Mouse (Mus musculus) CD4-positive, CD25-positive, alpha-beta regulatory T cell, adult 4 months (primary cell): ENCODE results near the gene Cmc1. TPM values are rescaled to one million over a fixed set of nuclear protein-coding genes. Genes with fewer than 3 reads are reported as not detected.

Source experiments
- ATAC-seq: one replicate; pipeline ENCODE4 v1.8.0; 2017
- polyA plus RNA-seq, 2 experiments: library from polyadenylated mRNA; unstranded; fragments of 100-300 nt; shearing (Covaris generic); gene quantifications; one replicate each; pipeline ENCODE4 v1.2.1; 2017

Cmc1 gene
- polyA plus RNA-seq, 2 experiments from 2014 or later = 81.0 to 83.6 TPM

DNA sequence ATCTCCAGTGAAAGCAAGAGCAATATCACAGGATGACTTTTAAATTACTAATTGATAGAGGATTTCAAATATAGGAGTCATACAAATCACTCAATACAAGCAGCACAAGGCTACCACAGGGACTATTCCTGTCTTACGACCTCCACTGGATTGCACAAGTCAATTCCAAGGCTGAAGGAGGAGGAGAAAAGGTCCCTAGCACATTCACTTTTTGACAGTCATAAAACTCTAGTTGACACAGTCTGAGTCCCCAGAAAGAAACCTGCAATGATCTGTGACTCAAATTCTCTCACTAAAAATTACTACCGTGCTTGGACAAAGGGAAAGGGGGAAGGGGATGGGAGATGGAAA lies 39.6 kb downstream of the Cmc1 start:
- ATAC-seq = no peak

DNA sequence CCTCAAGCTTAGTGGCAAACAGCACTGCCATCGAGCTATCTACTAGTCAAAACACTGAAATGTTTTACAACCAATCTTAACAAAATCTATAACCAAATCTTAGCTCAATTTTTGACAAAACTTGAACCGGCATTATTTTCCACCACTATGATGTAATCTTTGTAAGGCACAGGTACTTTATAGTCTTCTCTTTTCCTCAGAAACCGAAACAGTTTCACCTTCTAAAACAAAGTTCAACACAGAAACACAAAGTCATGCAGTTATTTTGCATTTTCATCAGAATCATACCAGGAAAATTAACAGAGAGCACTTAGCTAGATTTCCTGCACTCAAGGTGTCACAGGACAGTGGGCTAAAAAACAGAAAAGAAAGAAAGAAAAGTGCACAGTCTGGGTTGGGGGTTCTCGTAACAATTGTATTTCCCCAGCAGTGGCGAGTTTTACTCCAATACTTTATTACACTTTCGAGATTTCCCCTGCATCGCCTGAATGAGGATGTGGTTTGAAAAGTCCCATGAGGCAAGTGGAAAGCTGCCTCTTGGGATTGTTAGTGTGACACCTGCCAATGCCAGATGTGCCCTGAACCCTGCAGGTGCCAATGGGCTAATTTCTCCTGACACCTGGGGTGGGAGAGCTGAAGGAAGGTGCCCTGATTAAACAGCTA lies 40.1 kb downstream of the Cmc1 start:
- peak; percentile 64 for ATAC-seq

DNA sequence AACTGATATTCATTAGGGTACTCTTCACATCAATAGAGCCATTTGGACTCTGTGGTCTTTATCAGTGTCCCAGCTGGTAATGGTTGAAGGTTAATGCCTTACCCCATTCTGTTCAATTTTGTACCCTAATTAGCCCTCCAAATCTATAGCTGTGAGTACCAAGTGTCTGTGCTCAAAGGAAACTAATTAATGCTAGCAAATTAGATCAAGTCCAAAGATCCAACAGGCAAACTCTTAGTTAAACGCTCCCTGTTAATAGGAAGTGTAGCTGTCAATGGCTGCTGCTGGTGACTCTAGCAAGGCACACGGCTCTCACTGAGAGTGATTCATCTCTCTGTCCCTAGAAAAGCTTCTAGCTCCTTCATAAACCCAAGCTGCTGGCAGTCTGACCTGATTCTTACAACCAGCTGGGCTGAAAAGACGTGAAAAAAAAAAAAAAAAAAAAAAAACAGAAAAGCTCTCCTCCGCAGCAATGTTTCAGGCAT lies 41.4 kb downstream of the Cmc1 start:
- ATAC-seq = no peak

DNA sequence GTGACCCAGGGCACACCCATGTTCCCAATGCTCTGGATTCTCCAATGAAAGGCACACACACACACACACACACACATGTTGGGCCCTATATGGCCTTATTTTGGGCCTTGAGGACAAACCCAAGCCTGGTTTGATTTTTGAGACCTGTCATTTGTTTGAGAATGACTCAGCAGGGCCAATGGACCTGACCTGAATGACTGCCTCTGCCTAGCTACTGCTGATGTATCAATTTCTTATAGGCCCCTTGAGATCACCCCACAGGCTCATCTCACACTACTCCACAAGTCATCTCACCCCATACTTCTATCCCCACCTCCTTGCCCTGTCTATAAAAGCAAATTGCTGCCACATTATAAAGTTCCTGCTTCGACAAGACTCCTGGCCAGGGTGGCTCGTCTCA lies 48.2 kb downstream of the Cmc1 start:
- ATAC-seq = no peak

DNA sequence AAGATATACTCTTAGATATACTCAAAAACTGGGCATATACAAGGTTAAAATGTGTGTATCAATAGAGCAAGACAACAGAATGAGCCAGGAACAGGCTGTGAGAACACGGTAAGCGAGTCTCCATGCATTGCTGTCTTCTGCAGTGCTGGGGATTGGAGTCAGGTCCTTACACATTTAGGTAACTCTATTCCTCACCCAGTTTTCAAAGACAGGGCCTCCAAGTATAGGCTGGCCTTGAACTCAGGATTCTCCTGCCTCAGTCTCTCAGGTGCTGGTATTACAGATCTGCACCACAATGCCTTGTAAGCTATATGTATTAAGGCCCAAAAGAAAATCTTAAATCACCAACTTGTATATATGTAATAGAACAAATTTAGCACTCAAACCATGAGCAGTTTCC lies 49.5 kb downstream of the Cmc1 start:
- no peak for ATAC-seq

DNA sequence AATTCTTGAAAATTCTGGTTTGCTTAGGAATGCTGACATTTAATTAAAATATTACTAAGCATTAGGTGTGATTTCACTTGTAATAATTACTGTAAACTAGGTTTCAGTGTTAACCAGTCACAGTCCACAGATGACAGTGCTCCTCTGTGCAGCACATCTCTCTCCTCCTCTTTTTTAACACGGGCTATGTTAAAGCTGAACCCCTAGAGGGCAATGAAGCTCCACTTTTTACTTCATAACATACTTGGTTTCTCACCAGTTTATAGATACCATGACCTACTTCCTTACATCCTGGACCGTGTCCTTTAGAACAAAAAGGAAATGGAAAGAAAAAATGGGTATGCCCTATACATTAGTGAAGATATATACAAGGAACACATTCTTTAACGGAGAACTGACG lies 50.6 kb downstream of the Cmc1 start:
- ATAC-seq = peak; percentile 82

DNA sequence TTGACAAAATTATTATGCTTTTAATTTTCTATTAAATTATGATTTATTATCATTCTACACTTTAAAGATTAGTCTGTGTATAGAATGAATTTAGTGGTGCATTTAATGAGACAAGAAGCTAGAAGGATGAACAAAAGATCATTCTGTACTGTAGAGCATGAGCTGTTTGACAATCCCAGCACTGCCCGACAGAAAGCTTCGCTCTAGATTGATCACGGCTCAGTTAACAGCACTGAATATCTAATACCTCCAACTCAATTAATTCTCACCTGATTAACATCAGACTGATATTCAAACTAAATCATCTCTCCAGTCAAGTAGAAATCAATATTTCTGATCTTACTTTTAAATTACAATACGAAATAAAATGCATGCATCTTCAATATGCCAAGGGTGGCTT lies 66.1 kb downstream of the Cmc1 start:
- no peak for ATAC-seq

DNA sequence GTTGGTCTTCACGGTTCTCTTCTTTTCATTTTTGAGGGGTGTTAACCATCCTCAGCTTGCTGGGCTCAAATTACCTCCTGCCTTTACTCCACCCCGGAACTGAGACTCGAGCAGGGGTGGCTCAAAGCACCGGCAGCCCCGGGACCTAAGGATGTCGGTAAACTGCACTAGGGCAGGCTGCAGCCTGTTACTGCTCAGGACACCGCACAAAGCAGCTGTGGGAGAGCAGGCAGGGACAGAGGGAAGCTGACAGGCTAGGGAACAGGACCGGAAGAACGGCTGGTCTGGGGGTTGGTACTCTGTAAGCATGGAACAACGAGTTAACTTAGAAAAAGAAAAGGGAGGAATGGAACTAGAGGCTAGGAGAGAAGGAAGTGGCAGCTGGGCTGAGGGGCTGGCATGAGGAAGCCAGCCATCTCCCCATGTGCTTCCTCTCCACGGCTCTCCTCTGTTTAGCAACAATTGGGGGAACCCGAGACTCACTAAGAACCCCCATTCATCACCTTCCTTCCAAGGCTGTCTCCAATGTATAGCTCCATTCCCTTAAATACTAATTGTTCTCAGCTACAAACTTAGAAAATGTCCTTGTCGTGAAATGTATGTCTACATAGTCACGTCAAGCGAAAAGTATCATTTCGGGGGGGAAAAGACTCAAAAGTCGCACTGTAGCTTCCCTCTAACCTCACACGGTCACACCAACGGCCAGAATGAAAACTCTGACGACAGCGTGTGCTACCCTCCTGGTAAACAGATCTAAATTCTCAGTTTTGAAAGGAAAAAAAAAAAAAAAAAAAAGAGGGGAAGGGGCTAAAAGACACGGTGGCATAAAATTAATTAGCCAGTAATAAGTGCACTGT lies 67.2 kb downstream of the Cmc1 start:
- peak; percentile 73 for ATAC-seq

DNA sequence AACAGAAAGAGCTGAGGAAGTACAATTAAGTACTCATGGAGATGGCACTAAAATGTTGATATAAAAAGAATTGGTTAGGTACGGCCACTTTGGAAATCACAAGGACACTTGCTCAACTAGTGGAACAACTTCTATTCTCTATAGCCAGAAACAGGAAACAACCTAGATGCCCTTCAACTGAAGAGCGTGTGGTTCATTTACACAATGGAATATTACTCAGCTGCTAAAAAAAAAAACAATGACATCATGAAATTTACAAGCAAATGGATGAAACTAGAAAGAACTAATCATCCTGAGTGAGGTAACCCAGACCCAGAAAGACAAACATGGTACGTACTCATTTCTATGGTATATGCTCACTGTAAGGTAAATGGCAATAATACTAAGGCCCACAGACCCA lies 76.6 kb downstream of the Cmc1 start:
- ATAC-seq = no peak

DNA sequence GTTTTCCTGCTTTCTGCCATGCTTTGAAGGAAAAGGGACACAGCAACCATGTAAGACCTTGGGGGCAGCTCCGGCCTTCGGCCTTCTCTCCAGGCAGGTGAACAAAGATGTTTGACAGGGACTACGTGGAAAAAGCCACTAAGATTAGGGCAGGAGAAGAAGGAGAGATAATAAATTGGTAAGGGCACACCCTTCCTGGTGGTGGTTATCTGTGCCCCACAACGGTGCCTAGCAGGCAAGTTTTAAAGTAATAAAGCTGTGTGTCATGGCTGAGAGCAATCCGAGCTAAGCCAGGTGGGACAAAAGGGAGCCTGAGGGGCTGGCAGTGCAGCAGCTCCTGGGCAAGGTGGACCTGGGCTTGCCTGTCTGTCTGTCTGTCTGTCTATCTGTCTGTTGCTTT lies 77.9 kb downstream of the Cmc1 start:
- ATAC-seq = no peak

DNA sequence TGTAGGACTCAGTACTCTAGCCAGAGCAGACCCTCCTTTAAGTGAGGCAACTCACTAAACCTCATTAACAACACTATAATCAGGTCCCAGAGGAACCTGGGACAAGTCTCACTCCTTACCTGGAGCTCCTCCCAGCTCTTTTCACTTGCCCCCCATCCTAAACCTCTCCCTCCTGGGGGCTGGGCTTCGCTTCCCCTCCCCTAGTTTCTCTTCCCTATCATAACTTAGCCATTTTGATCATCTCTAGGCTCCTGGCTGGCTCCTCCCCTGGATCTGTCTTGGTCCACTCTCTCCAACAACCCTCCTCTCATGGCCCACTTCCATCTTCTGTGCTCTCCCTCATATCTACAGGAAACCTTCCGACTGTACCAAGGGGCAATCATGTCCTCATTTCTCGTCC lies 78.6 kb downstream of the Cmc1 start:
- ATAC-seq = no peak

DNA sequence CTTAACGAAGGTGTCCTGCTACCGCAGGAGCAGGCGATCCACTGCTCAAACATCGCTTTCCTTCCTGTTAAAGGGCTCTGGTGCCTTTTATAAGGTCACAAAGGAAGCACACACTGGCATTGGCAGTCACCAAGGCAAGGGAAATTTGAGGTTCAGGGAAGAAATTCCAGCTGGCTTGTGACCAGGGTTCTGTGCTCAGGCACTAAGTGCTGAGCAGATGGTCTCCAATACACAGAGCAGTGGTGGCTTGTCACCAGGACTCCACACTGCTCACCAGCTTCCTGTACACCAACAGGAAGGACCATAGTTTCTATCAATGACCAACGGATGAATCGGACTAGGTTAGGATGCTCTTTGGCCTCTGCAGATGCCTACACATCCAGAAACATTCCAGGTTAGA lies 79.5 kb downstream of the Cmc1 start:
- ATAC-seq = no peak

DNA sequence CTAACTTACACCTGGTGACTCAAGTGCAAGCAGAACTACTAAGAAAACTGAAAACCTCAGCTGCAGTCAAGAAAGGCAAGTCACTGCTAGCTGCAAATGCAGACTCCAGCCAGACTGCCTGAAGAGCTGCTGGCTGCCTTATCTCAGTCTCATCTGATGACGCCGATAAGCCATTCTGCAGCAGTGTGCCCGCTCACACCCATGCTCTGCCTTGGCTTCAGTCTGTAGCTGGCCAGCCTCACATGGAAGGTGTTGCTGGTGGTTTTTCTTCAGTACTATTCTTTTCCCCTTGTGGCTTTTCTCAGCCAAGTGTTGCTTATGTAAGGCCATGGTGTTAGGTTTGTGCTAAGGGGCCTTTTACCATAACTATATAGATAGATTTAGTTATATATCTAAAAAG lies 90.9 kb downstream of the Cmc1 start:
- no peak for ATAC-seq

DNA sequence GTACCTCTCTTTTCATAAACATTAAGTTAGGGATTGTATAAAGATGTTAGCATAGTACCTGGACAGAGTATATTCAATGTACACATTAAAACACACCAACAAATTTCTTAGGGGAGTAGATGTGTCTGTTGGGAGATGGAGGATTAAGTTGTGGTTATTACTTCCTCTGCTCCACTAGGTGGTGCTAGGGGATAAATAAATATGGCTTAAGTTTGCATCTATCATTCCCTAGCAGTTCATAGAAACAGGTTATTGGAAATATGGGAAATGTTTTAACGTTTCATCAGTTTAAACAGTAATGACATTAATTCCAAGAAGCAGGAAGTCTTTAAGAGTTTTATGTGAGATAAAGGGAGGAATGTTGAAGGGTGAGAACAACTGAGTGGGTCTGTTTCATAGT lies 96.7 kb downstream of the Cmc1 start:
- ATAC-seq = peak; percentile 72

DNA sequence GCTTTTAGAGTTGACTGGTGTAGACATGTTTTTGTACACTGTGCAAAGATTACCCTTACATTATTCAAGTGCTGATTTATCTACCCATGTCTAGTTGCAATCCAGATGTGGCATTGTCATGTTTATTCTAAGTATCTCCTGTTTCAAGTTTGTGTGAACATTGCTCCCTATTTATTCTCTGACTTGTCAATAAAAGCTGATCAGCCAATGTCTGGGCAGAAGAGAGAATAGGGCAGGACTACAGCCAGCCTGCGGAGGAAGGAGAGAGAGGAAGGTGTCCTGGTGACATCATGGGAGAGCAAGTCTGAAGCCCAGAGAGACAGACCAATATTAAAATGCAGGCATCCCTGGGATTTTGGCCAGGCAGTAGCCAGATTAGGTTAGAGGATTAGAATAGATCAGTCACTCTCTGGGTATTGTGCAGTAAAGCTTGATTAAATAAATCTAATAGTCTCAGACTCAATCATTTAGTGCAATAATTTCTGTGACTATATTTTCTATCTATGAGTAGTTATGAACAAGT lies 104.9 kb downstream of the Cmc1 start:
- ATAC-seq = no peak

DNA sequence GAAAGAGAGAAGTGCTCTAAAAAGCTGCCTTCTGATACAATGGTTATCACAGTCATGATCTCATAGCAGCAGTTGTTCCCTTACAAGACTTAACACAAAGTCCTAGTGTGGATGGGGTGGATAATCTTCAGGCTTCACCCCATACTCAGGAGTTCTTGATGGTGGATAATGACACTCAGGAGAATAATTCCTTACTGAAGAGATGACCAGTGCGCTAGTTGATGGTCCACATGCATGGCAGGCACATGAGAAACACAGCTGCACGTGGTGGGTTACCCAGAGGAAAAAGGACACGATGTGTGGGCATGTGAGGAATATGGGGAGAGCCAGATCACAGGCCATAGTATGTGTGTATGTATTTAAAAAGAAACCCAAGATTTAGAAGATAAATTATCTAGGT lies 106.4 kb downstream of the Cmc1 start:
- ATAC-seq = no peak

DNA sequence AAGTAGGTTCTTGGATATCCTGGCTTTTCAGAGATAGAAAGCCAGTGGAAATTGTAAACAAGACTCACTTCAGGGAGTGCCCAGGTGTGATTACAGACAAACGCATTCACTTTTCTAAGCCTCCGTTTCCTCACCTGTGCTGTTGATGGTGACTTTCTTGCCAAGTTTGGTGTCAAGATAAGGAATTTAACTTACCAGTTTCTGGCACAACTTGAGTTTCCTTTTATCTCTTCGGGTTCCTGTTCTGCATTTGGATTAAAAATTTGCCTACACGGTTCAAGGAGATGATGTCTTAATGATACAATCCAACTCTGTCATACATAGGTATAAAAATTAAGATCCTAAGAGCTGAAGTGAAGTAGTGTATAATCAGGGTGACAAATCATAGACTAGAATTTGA lies 107.2 kb downstream of the Cmc1 start:
- ATAC-seq = no peak

DNA sequence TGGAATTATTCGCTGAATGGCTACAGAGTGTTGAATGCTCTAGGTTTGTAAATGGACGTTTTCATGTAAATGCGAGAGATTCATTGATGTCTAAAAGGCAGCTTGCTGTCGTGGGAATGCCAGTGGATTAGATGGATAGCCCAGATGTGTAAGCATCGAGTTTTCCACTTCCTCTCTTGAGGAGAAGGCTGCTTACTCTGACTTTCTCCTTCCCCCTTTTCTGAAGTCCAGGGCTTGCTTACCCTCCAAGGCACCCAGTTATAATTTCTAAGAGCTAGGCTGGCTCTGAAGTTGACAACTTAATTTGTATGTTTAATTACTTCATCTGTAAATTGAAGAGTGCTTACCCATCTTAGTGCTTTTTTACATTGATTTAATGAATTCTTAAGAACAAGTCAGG lies 108.3 kb downstream of the Cmc1 start:
- no peak for ATAC-seq

DNA sequence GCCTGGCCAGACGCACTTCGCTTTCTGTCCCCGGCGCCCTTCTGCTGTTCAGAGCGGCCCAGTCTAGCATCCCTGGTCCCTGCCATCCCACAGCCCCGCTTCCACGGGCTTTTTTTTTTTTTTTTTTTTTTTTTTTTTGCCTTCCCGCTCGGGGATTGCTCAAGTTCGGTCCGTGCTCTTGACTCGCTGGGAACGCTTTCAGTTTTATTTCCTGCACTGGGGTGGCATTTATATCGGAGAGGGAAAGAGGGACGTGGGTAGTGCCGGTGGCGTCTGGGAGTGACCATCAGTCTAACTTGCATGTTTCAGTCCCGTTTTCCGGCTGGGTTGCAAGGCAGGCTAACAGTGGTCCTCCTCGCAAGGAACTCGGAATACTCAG lies 109.0 kb downstream of the Cmc1 start:
- ATAC-seq = no peak

DNA sequence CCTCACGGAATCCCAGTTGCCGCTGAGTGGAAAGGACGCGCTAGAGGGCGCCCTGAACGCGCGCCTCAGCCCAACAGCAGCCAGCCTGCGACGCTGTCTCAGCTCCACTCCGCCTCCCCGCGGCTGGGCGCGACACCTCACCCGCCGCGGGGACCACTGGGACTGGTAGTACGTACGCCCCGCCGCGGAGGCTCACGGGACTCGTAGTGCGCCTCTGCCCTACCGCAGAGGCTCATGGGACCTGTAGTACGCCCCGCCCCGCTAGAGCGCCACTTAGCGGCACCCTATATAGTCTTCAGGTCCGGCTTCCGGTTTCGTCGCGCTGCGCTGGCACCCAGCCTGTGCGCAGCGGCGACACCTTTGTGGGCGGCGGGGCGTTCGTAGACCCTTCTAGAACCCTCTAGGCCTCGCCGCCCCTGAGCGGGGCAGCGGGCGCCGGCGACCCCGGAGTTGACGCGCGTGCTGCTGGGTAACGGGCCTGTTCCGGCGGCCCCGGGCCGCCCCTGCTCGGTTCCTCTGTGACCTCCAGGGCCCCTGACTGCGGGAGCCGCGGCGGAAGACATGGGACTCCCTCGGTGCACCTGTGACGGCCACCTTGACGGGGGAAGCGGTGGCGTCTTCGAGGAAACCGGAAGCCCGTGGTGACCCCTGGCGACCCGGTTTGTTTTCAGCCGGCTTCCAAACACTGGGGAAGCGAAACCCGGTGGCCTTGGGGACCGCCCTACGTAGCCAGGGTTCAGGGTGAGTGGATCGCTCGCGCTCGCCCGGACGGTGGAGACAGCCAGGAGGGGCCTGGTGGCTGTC lies 109.6 kb downstream of the Cmc1 start, which contains the start of gene Azi2:
Gene Azi2, plus strand, starts transcription at position 282 of the 804 bp plus-strand sequence.
- ATAC-seq = peak; percentile 85

DNA sequence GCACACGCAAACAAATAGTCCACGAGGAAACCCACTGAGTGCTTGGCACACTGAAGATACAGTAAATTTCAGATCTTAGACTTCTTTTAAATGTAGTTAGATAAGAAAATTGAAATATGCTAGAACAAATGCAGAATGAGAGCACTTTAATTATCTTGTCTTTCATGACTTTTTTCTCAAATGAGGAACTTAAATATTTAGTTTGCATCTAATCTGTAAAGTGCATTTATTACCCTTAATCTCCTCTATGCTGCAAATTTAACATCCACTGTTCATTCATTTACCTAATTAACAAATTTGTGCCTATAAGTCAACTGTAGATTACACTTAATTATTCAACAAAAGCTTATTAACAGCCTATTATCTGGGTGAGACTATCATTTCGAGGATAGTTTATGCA lies 115.0 kb downstream of the Cmc1 start:
- no peak for ATAC-seq

DNA sequence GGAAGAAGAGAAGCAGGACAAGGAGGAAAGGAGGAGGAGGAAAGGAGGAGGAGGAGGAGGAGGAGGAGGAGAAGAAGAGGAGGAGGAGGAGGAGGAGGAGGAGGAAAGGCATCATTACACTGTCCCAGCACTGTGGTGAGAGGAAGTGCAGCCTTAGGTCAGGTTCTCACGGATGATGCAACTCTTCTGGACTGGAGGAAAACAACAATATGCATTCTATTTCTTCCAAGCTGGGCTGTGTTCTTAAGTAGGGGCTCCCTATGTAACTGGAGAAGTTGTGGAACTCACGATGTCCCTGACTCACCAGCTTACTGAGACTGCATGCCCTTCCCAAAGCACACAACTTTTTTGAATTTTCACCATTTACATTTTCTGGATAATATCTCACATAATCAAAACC lies 118.3 kb downstream of the Cmc1 start:
- no peak for ATAC-seq

DNA sequence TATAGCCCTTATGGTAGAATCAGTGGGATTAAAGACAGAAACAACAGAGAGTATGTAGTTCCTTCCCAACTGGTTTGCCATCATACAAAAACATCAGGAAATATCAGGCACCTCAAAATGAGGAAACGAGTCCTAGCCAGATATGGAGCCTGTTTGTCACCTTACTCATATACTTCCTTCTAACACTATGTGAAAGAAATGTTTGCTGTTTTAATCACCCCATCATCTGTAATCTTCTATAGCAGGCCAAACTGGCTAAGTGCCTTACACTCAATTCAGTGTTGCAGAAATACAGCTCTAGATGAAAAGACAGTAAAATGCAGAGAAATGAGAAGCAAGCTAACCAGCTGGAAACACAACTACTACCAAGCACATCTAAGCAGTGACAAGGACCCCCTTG lies 119.7 kb downstream of the Cmc1 start:
- no peak for ATAC-seq
